Mouse (Mus musculus): ENCODE measurements around the gene Dhtkd1. TPM values are rescaled to one million over a fixed set of nuclear protein-coding genes. Genes with fewer than 3 reads are reported as not detected.

Dhtkd1 gene
- polyA plus RNA-seq, 1 experiment, result 9.8 TPM

DNA sequence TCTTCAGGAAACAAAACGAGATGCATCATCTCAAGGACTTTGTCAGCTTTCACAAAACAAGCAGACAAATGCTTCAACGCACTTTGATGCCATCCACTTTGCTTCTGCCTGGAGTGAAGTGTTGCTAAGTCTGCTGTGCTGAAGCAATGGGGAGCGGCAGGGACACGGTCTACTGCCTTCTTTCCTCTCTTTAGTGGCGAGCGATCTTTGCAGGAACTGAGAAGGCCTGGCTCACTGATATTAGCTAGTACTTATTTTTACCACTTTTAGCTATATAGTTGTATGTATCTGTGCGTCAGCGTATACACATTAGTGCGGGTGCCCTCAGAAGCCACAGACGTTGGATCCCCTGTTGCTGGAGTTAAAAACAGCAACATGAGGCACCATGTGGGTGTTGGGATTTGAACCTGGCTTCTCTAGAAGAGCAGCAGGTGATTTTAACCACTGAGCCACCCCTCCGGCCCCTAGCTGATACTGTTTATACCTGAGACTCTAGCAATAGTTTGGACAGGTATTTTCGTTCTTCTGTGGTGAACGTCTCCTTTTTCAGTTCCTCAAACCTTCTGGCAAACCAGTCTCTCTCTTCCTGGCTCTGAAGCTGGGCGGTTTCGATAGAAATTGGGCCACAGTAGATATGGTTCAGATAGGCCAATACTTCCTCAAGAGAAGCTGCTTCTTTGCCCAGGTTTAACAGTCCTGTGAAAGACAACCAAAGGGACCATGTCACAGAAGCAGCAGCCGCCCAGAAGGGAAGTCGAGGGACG is 12.1 kb downstream of the Dhtkd1 start:
- DNase-seq (ENCODE audit: low read depth), result no peak

DNA sequence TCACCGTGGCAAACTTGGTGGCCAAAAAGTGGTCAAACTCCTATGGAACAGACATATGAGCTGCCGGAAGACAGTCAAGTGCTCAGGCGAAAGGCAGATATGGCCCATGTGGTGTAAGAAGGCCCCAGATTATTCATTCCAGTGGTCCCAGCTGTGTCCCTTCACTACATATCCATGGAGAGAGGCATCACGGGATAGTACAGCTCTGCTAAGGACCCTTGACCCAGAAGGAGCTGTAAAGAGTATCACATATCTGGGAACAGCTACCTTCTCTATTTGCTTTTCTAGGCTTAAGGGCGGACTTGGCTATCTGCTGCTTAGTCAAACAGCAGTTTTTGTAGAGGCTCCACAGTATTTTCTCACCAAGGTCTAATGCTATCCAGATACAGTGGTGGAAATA is 12.8 kb downstream of the Dhtkd1 start:
- DNase-seq (ENCODE audit: low read depth), result no peak

DNA sequence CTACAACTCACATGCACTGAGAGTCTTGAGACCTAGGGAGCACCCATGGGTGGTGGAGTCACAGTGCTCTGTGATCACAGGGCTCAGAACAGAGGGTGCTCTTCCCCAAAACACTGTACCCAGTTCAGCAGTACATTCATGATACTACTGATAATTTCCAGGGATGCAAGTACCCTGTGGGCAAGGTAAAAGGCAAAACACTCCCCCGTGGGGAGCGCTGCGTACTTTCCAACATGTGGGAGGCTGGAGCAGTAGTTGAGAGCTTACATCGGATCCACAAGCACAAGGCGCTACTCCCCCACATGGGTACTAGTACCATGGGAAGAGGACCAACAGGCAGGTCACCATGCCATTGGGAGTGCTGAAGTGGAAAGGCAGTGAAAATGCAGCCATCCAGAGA is 15.1 kb downstream of the Dhtkd1 start:
- DNase-seq (ENCODE audit: low read depth), result no peak

DNA sequence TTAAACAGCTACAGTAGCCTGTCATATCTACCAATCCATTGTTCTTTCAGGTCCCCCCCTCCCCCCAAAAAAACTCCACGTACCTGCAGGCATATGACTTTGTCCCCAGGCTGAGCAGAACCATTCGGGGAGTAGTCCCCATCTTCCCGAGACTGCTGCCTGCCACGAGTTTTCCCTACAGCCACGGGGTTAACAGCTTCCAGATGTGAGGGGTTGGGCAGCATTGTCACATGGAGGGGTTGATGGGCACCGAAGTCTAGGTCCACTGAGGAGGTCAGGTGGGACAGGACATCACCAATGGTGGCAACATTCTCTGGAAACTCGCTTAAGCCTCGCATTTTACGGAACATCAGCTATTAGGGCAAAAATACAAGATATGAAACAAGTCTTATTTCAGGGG is 18.8 kb downstream of the Dhtkd1 start:
- DNase-seq (ENCODE audit: low read depth), result no peak

DNA sequence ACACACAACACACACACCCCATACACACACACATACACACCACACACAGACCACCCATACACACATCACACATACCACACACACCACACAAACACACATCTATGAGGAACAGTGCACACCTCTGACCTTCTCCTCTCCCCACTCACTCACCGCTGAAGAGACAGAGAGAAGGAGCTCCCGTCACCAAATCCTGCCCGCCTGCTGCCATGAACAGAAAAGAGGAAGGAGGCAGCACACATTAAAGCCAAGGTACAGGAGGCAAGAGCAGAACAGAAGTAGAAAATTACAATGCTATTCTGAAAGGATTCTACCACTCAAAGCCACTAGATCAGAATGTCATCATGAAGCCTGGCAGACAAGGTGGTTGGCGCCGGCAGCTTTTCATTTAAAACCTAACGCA is 19.8 kb downstream of the Dhtkd1 start:
- DNase-seq (ENCODE audit: low read depth), result no peak

DNA sequence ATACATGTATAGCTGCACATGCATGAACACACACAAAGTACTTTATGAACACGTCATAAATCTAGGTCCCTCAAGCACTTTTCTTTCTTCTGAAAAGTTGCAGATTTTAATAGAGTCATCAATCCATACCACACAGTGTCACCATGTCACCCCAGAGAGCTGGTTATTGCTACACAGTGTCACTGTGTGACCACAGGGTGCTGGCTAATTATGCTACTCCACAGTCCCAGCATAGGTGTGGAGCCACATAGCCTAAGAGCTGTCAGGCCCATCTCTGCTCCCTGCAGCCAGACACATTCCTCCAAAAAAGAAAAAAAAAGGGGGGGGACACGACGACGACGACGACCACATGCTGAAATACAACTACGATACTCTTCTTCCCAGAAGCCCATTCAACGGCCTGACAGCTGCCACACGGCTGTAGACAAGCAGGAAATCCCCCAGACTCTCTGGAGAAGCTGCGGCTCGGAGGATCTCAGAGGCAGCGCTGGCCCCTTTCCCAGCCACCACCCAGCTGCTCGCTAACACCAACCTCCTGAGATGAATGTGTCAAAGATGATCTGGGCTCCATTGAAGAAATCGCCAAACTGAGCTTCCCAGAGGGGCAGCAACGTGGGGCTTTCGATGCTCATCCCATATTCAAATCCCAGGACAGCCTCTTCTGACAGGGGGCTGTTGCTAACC is 31.2 kb downstream of the Dhtkd1 start:
- DNase-seq (ENCODE audit: low read depth), result no peak

DNA sequence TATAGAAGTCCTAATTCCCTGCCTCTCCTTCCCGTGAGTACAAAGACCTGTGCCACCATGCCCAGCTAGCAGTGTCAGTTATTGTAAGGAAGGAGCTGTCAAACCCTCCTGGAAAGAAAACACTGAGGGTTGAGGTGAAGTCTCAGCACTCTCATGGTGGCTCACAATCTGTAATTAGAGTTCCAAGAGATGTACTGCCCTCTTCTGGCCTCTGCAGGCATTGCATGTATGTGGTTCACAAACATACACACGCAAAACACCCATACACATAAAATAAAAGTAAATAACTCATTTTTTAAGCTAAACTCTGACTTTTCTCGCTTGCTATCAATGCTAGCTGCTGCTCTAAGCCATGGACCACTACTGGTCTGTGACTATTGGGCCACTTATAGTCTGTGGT is 36.0 kb downstream of the Dhtkd1 start:
- DNase-seq (ENCODE audit: low read depth), result no peak

DNA sequence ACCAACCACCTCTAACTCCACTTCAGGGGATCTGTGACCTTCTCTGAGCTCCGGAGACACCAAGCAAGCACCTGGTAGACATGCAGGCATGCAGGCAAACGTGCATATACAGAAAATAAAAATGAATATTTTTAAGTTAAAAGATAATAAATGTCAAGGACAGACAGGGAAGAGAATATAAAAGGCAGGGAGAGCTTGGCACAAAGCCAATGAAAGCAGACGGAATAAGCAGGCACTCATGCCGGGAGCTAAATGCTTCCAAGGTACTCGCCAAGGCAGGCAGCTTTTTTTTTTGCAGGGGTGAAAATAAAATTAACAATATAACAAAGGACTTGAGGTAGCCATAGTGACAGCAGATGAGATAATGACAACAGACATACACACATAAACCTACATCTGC is 36.5 kb downstream of the Dhtkd1 start:
- DNase-seq (ENCODE audit: low read depth), result no peak

DNA sequence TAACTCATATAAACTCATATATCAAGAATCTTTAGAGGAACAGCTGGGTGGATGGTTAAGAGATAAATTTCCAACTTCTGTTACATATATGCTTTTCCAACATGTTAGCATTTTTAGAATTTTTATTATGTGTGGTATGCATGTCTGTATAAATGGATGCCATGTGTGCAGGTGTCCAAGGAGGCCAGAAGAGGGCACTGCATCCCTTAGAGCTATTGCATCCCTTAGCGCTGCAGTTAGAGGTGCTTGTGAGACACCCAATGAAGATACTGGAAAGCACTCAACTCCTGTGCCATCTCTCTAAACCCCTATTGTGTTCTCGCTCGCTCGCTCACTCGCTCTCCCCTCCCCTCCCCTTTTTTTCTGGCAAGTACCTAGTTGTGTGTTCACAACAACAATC is 42.4 kb downstream of the Dhtkd1 start:
- DNase-seq (ENCODE audit: low read depth), result no peak

DNA sequence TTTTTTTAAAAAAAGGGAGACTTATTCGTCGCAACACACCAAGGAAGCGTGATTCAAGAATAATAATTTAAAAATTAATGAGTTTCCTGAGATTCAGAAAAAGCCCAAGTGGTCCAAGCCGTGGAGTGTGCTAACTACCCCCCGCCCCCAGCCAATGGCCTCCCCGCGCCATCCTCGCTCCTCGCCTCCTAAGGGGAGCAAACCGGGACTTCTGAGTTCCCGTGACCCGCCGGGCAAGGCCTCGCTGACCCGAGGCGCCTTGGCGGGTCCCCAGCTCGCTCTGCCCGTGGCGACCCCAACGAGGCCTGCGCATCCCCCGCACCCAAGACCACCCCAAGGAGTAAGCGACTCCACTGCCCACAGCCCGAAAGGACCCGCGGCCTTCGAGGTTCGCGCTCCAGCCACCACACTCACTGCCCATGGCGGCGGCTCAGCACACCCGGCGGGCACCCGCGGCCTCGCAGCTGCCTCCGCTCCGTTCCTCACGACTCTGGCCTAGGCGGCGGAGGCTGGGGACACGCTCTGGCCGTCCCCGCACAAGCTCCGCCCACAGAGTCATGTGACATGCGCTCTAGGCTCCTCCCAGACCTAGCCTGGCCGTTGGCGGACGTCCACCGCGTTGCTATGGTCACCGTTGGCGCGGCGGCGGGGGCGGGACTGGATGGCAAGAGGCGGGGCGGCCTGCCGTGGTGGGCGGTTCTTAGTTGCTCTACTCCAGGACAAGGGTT is 47.6 kb downstream of the Dhtkd1 start, which contains the start of gene Sec61a2:
Gene Sec61a2 (minus strand): TSS at position 590 of the 728 bp plus-strand sequence.
- DNase-seq (ENCODE audit: low read depth), result peak; percentile 47

DNA sequence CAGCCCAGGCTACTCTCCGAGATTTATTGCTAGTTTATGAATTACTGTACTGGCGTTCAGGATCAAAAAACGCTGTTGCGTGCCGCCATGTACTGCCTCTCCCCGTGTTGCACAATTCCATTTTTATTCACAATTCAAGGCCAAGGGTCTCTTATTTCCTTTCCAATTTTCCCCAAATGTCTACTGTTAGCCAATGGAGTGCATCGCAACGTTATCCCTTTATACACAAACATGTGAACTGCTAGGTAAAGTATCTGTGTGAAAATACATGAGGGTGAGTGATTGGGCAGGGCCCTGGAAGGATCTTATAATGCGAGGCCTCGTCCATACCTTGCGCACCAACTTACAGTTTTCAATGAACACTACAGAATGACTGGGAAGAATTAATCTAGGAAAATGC is 48.3 kb downstream of the Dhtkd1 start:
- DNase-seq (ENCODE audit: low read depth), result peak; percentile 33

DNA sequence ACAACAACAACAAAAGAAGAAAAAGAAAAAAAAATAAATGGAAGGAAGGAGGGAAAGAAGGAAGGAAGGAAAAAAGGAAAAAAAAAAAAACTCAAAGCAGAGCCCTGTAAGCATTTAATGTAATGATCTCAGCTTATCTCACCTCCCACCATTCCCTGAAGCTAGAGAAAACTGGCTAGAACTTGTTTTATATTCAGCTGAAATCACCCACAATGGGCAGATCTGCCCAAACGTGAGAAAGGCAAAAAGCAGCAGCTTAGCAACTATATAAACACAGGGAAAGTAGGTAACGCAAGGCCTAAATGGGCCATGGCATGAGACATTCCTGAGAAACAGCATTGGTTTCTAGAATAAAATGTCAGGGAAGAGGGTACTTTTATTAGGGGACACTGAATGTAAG is 53.2 kb downstream of the Dhtkd1 start:
- no peak for DNase-seq (ENCODE audit: low read depth)

DNA sequence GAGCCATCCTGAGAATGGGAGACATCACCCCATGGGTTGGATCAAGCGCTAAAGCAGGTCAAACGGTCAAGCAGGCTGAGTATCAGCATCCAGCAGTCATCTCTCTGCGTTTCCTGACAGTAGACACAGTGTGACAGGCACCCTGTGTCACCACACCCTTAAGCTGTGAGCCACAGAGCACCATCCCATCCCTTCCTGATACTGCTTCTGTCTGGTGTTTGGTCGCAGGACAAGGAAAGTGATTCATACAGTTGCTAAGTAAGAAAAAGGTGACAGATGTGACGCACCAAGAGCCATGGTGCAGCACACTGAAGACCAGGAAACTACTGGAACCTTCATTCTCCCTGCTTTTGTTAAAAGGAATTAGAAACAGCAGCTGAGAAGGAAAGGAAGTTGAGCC is 53.7 kb downstream of the Dhtkd1 start:
- DNase-seq (ENCODE audit: low read depth), result no peak

DNA sequence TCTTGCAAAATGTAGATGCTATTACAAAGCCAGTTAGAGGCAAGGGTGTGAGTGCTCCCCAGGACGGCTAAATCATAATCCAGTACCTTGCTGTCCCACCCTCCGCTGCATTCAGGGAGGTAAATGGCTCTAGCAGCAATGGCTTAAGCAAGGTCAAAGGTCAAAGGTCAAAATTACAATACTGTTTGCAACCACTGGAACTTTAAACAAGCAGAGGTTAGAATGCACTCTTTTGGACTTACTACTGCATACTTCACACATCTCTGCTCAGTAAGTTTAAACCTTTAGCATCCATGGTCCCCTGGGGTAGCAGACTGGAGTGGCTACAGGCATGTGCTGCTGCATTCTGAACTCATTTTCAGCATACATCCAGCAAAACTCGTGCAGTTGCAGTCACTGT is 65.1 kb downstream of the Dhtkd1 start:
- DNase-seq (ENCODE audit: low read depth), result no peak

DNA sequence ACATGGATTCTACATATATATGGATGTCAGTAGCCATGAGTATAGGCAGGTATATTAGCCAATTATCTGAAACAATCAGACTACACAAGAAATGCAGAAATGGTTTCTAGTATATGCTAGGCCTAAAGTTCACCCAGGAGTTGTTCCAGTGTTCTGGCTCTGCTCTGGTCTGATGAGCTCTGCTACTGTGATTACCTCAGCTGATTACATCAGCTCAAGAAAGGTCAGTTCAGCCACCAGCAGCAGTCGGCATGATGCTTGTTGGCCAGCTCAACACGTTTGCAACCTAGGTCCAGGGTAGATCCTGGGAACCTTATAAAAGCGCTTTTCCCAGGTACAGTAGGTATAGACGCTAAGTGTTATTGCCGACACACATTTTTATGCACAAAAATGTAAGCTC is 72.8 kb downstream of the Dhtkd1 start:
- no peak for DNase-seq (ENCODE audit: low read depth)

DNA sequence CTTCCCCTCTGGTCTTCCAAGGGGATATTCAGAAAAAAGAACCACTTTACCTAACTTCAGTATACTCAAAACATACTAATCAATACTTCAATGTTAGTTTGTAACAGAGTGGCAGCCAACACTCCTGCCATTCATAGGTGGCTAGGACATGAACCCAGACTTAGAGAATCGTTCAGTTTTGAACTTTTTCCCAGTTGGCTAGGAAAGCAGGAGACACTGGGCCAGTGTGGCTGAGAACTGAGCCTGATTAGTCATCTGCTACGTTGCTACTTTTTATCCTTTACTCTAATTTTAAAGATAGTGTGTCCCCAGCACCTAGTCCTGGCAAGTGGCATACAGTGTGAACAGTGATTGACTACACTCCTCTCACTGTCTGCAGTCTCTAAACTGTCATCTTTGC is 74.9 kb downstream of the Dhtkd1 start:
- DNase-seq (ENCODE audit: low read depth), result no peak

DNA sequence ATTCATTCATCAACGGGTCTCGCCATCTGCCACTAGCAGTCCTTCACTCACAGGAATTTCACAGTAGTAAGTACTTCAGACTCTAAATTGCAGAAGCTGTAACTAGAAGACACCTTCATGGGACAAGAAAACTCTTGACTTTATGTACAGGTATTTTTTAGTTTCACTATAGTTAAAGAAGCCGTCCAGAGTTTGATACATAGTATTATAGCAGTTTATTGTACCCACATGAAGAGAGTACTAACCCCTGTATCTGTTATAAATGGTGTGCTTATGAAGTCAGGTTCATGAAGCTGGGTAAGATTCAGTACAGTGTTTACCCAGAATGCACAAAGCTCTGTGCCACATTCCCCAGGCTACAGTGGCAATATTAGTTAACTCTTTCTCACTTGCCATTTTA is 79.8 kb downstream of the Dhtkd1 start, which contains the start of gene Gm13199:
Gene Gm13199 (minus strand): TSS at position 101 of the 400 bp plus-strand sequence.
- no peak for DNase-seq (ENCODE audit: low read depth)

DNA sequence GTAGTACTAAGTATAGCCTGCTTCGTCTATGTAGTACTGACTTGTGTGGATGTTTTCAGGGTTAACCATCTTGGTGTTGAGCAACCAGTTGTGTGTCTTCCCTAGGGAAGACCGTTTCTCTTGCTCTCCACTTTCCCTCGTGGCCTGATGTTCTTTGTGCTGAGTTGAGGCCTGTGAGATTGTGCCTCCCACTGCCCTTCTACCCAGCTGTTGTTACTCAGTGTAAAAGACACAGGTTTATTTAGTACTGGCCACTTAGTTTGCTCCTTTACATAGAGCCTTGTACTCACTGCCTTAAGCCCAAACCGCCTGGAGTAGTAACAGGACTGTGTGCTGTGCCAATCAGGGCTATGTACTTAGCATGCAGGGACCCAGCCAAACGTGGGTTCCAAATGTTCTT is 90.7 kb downstream of the Dhtkd1 start:
- DNase-seq (ENCODE audit: low read depth), result no peak

DNA sequence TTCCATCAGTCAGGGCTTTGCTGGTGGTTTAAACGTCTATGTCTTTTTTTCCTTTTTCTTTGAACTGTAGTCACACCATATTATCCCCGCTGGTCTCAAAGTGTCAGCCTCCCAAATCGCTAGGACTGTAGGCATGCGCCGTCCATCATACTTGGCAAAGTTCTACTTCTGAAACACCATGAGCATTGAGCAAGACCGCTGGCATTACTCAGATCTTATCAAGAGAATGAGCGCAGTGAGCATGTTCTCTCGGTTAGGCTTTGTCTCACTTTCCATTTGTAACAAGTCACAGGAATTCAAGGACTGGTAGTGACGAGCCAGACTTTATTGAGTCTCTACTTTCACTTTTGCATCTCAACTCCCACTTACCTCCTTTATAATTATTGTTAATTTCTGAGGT is 91.5 kb downstream of the Dhtkd1 start:
- DNase-seq (ENCODE audit: low read depth), result no peak

Data from gonadal fat pad, adult 2 months (tissue).